Mouse (Mus musculus) midbrain, postnatal 0 days (tissue): Measurements from ENCODE around the gene Slc25a42. TPM values are rescaled to one million over a fixed set of nuclear protein-coding genes. Genes with fewer than 3 reads are reported as not detected.
"Not testable (repeated sequence)": the region's sequence is repeated elsewhere in the genome, so short reads cannot be mapped to it uniquely, and the experiment has no call there.

Experiments
- ATAC-seq: fragments of 200-750 bp; cut with Nextera tagmentation; 2 replicates; pipeline ENCODE4 v1.8.0; 2017; ENCODE audit warnings: moderate number of reproducible peaks, mild to moderate bottlenecking, moderate TSS enrichment, moderate library complexity; ENCODE audit not compliant: low FRiP score
- DNase-seq: peaks from one replicate; pipeline ENCODE4 v3.0.0-alpha.2; 2015; ENCODE audit warnings: low spot score
- H3K27ac ChIP-seq: fragments of 300-500 bp; sonication (generic); 2 replicates; pipeline ENCODE4 v1.5.1; 2014; ENCODE audit warnings: low read depth, mild to moderate bottlenecking, low read length, mixed read lengths
- H3K27me3 ChIP-seq: fragments of 300-500 bp; sonication (generic); 2 replicates; pipeline ENCODE4 v1.6.1; 2014; ENCODE audit warnings: low read length, control low read depth, mixed read lengths; ENCODE audit not compliant: insufficient read depth
- H3K36me3 ChIP-seq: fragments of 300-500 bp; sonication (generic); 2 replicates; pipeline ENCODE4 v1.6.1; 2014; ENCODE audit warnings: low read length, control low read depth, mixed read lengths; ENCODE audit not compliant: insufficient read depth
- H3K4me1 ChIP-seq: fragments of 300-500 bp; sonication (generic); 2 replicates; pipeline ENCODE4 v1.6.1; 2014; ENCODE audit warnings: mild to moderate bottlenecking, control low read depth, antibody characterized with exemption, low read length, mixed read lengths; ENCODE audit not compliant: insufficient read depth
- H3K4me2 ChIP-seq: fragments of 300-500 bp; sonication (generic); 2 replicates; pipeline ENCODE4 v1.6.1; 2014; ENCODE audit warnings: low read depth, mild to moderate bottlenecking, low read length, mixed read lengths; ENCODE audit not compliant: poor library complexity, severe bottlenecking
- H3K4me3 ChIP-seq: fragments of 300-500 bp; sonication (generic); 2 replicates; pipeline ENCODE4 v1.5.1; 2014; ENCODE audit warnings: low read depth, mild to moderate bottlenecking, low read length, moderate library complexity
- H3K9ac ChIP-seq: fragments of 300-500 bp; sonication (generic); replicated peaks from 2 replicates; pipeline ENCODE4 v1.6.1; 2014; ENCODE audit warnings: mild to moderate bottlenecking, low read length, moderate library complexity, mixed read lengths; ENCODE audit not compliant: poor library complexity, severe bottlenecking
- H3K9me3 ChIP-seq: fragments of 300-500 bp; sonication (generic); 2 replicates; pipeline ENCODE4 v1.6.1; 2016; ENCODE audit warnings: low read length, control low read depth
- CTCF ChIP-seq: IDR thresholded peaks from 2 replicates; pipeline ENCODE4 v1.5.1; 2016; ENCODE audit warnings: antibody characterized with exemption, mild to moderate bottlenecking
- WGBS: fragments of 180-500 bp; shearing (Covaris S2); extraction: QIAGEN DNeasy Blood & Tissue Kit; methylation state at CpG from one replicate; pipeline ENCODE4 v1.1.7; 2014; 5-methylcytosine and 5-hydroxymethylcytosine counted together
- polyA plus RNA-seq: library from polyadenylated mRNA; unstranded; fragments of >200 nt; fragmentation: Nextera tagmentation; extraction: Ambion mirVana; gene quantifications from 2 replicates; pipeline ENCODE4 v1.2.1, GENCODE M21; 2015
- total RNA-seq: library from RNA; depleted of rRNA; stranded (reverse); fragments of >200 nt; gene quantifications from 2 replicates; pipeline ENCODE4 v1.2.3, GENCODE M21; 2014

Gene Slc25a42
- total and polyA plus RNA-seq, 2 experiments from 2014 or later: 9.3 to 15.1 TPM

- ATAC-seq: no peak
- Histone ChIP-seq H3K4me1 (no peaks in the 10 kb centered on the region; the same call in 1 of the 2 replicates), H3K27ac (no peak overlapping the region), H3K27me3 (no peaks in the 10 kb centered on the region), H3K9me3 (no peaks in the 10 kb centered on the region), H3K9ac (0 out of 2 replicates have a peak overlapping the region, but pooled peaks have one; percentile 13), H3K4me2 (no peak overlapping the region), H3K4me3 (no peak overlapping the region), H3K36me3 (peaks cover 34% of the 10 kb centered on the region)
- peak; percentile 26 for DNase-seq
- no peak for TF ChIP-seq CTCF
- WGBS: 57% methylated on average over 5 of the region's 5 CpGs
Measured at GRCm38 (mm10) chr8:70219107-70219684, 7.1 kb upstream of the Slc25a42 start.

GRCm38 (mm10) chr8:70217441-70217840 is 5.3 kb upstream of the Slc25a42 start:
- no peak overlapping the region for H3K27ac ChIP-seq
- TF ChIP-seq CTCF: no peak
- H3K4me1 ChIP-seq: no peaks in the 10 kb centered on the region; the same call in 1 of the 2 replicates
- peaks cover 16% of the 10 kb centered on the region for H3K36me3 ChIP-seq
- H3K4me2 ChIP-seq: no peak overlapping the region
- H3K9me3 ChIP-seq: no peaks in the 10 kb centered on the region
- DNase-seq (no peak), ATAC-seq (no peak)
- H3K4me3 ChIP-seq: no peak overlapping the region
- H3K9ac ChIP-seq: no peak overlapping the region
- H3K27me3 ChIP-seq: no peaks in the 10 kb centered on the region

- Histone ChIP-seq H3K9me3 (no peaks in the 10 kb centered on the region), H3K9ac (no peak overlapping the region), H3K36me3 (peaks cover 7% of the 10 kb centered on the region; the same call in 1 of the 2 replicates), H3K4me1 (no peaks in the 10 kb centered on the region; the same call in 1 of the 2 replicates), H3K4me3 (no peak overlapping the region), H3K27ac (no peak overlapping the region), H3K4me2 (no peak overlapping the region), H3K27me3 (no peaks in the 10 kb centered on the region)
- ATAC-seq (no peak), DNase-seq (peak; percentile 90)
- no peak for TF ChIP-seq CTCF
- WGBS: 40% methylated on average over 1 of the region's 1 CpGs
Measured at GRCm38 (mm10) chr8:70216566-70216965, 4.5 kb upstream of the Slc25a42 start.

GRCm38 (mm10) chr8:70216161-70216560 is 4.1 kb upstream of the Slc25a42 start:
- H3K36me3 ChIP-seq, H3K27ac ChIP-seq, H3K9ac ChIP-seq, H3K4me3 ChIP-seq, H3K9me3 ChIP-seq, H3K4me1 ChIP-seq, H3K4me2 ChIP-seq, ATAC-seq, DNase-seq, H3K27me3 ChIP-seq: not testable (repeated sequence)
- 63% methylated on average over 3 of the region's 3 CpGs for WGBS

- no peak overlapping the region for H3K4me2 ChIP-seq
- WGBS: 73% methylated on average over 5 of the region's 5 CpGs
- ATAC-seq: no peak
Measured at GRCm38 (mm10) chr8:70215092-70215491, 3.0 kb upstream of the Slc25a42 start.

GRCm38 (mm10) chr8:70214411-70214810 is 2.3 kb upstream of the Slc25a42 start:
- TF ChIP-seq CTCF: no peak
- no peaks in the 10 kb centered on the region for H3K27me3 ChIP-seq
- 75% methylated on average over 3 of the region's 3 CpGs for whole genome bisulfite sequencing
- no peak overlapping the region for H3K4me3 ChIP-seq
- no peak for ATAC-seq
- no peak for DNase-seq
- no peaks in the 10 kb centered on the region; the same call in 1 of the 2 replicates for H3K4me1 ChIP-seq
- H3K4me2 ChIP-seq: no peak overlapping the region
- no peak overlapping the region for H3K9ac ChIP-seq
- H3K36me3 ChIP-seq: no peaks in the 10 kb centered on the region
- no peak overlapping the region for H3K27ac ChIP-seq
- H3K9me3 ChIP-seq: no peaks in the 10 kb centered on the region

More at GRCm38 (mm10) chr8:70215092-70215491, 3.0 kb upstream of the Slc25a42 start:
- Histone ChIP-seq H3K9me3 (no peaks in the 10 kb centered on the region), H3K36me3 (0 out of 2 replicates have a peak, but pooled peaks cover 2% of the 10 kb centered on the region), H3K27me3 (no peaks in the 10 kb centered on the region), H3K4me1 (no peaks in the 10 kb centered on the region; the same call in 1 of the 2 replicates), H3K4me3 (no peak overlapping the region), H3K9ac (no peak overlapping the region), H3K27ac (no peak overlapping the region)
- no peak for DNase-seq
- TF ChIP-seq CTCF: no peak
